Mouse (Mus musculus): ENCODE measurements at regions not wholly inside any gene's neighbourhood (a gene's known extent, or its start where the extent isn't known, plus 50 kb on each side); places are given as distances from the start of the nearest gene placed in this dataset.

- CTCF ChIA-PET = interaction anchor here (1.0 kb wide), 1 partner anchor 81 kb away, joined by 3 read pairs; no protein-coding TSS in a partner anchor
These were observed 52.5 kb upstream of the Prr5 start for GRCm38 (mm10) chr15:84616880-84617279.

- CTCF ChIA-PET = interaction anchor here (0.9 to 1.0 kb wide), 2 partner anchors 71 to 129 kb away, joined by 3 read pairs; no protein-coding TSS in a partner anchor
These were observed 55.6 kb upstream of the Prr5 start for GRCm38 (mm10) chr15:84613536-84614527.

GRCm38 (mm10) chr15:84612961-84613360 lies 55.3 kb upstream of the Rtl6 start:
- CTCF ChIA-PET = no interaction called here

- CTCF ChIA-PET = interaction anchor here (0.7 kb wide), 1 partner anchor 19 kb away, joined by 3 read pairs; no protein-coding TSS in a partner anchor
These were observed 52.3 kb upstream of the Rtl6 start for GRCm38 (mm10) chr15:84609825-84610442.

- CTCF ChIA-PET = interaction anchor here (0.6 kb wide), 1 partner anchor 371 kb away, joined by 8 read pairs; no protein-coding TSS in a partner anchor
These were observed 51.4 kb upstream of the Rtl6 start for GRCm38 (mm10) chr15:84609063-84609462.
